Mouse (Mus musculus) cerebellum, adult 2 months (tissue): ENCODE measurements at regions not wholly inside any gene's neighbourhood (a gene's known extent, or its start where the extent isn't known, plus 50 kb on each side); places are given as distances from the start of the nearest gene placed in this dataset.

Source experiments
- CTCF ChIP-seq: fragments of 200-500 bp; IDR thresholded peaks from 2 replicates; pipeline ENCODE4 v1.5.1; 2011; ENCODE audit warnings: low read depth, mild to moderate bottlenecking, control low read depth, low read length, moderate library complexity, borderline replicate concordance; ENCODE audit not compliant: insufficient read depth
- POLR2A ChIP-seq: fragments of 200-500 bp; IDR thresholded peaks from 2 replicates; pipeline ENCODE4 v1.6.1; 2011; ENCODE audit warnings: low read length, control low read depth, borderline replicate concordance; ENCODE audit not compliant: insufficient read depth

DNA sequence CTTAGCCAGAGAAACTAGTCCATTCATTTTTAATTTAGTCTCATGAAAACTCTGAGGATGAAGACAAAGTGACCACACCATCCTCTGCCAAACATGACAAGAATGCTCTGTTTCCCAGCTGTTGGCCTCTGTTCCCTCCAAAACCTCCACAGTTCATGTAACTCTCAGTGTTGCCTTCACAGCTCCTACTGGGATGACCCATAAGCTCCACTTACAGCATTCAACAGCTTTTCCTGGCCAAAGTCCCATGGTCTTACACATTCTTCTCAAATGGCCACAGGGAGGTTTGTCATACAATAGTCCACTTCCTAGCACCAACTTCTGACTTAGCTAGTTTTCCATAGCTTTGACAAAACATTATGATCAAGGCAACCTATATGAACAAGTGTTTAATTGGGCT is 83.0 kb downstream of the Spry2 start:
- TF ChIP-seq CTCF (no peak), POLR2A (no peak)
